Mouse (Mus musculus) bone marrow macrophage, adult 2 months (primary cell): ENCODE measurements around the gene Hilpda. TPM values are rescaled to one million over a fixed set of nuclear protein-coding genes. Genes with fewer than 3 reads are reported as not detected.

Experiments used
- H3K27ac ChIP-seq: 2 replicates; pipeline ENCODE4 v1.5.1; 2012; ENCODE audit warnings: low read depth, low read length; ENCODE audit not compliant: insufficient read depth
- H3K4me1 ChIP-seq: 2 replicates; pipeline ENCODE4 v1.6.1; 2012; ENCODE audit warnings: low read length; ENCODE audit not compliant: control insufficient read depth, insufficient read depth
- H3K4me3 ChIP-seq: 2 replicates; pipeline ENCODE4 v1.5.1; 2012; ENCODE audit warnings: mild to moderate bottlenecking, low read length, moderate library complexity; ENCODE audit not compliant: insufficient read depth
- CTCF ChIP-seq: IDR thresholded peaks from 2 replicates; pipeline ENCODE4 v1.5.1; 2012; ENCODE audit warnings: low read depth, mild to moderate bottlenecking, low read length, moderate library complexity
- POLR2A ChIP-seq: IDR thresholded peaks from 2 replicates; pipeline ENCODE4 v1.6.1; 2012; ENCODE audit warnings: mild to moderate bottlenecking, low read depth, low read length, borderline replicate concordance
- polyA plus RNA-seq: library from polyadenylated mRNA; stranded (reverse); fragments of >200 nt; gene quantifications from 2 replicates; pipeline ENCODE4 v1.2.4, GENCODE M21; 2012; ENCODE audit not compliant: missing spikeins, insufficient read depth, insufficient read length

Hilpda gene
- polyA plus RNA-seq, 1 experiment = 7.2 TPM

DNA sequence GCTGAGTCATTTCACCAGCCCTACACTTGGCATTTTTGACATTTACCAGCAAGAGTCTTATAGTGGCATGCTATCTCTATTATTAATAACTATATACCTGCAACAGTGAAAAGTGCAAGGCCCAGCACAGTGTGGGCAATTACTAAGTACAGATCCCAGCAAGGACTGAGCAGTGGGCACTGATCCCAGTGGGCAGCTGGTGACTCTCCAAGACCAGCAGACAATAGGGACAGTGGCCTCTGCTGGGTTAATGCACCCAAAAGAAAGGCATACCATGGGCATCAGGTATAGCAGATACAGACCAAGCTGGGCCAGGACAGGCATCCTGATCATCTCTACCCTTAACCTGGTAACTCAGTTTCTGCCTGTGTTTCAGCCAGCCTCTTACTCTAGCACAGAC lies 31.0 kb downstream of the Hilpda start:
- Histone ChIP-seq H3K4me3 (no peak overlapping the region), H3K27ac (no peak overlapping the region), H3K4me1 (peaks cover 8% of the 10 kb centered on the region)
- TF ChIP-seq POLR2A = no peak
- TF ChIP-seq CTCF = no peak

DNA sequence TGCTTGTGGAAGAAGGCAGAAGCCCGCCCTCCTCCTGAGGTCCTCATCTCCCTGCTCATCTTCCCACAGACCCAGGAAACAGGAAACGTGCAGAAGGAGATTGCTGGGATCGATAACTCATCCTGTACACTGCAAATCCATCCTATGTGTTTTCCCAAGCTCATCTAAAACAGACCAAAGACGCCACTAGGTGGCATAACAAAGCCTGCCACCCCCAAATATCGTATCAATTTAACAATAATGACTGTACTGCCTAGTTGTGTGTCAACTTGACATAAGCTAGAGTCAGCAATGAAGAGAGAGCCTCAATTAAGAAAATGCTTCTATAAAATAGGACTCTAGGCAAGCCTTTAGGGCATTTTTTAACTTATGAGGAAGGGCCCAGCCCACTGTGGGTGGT lies 31.4 kb downstream of the Hilpda start:
- Histone ChIP-seq H3K27ac (no peak overlapping the region), H3K4me1 (peaks cover 8% of the 10 kb centered on the region), H3K4me3 (no peak overlapping the region)
- no peak for TF ChIP-seq CTCF
- TF ChIP-seq POLR2A = no peak

DNA sequence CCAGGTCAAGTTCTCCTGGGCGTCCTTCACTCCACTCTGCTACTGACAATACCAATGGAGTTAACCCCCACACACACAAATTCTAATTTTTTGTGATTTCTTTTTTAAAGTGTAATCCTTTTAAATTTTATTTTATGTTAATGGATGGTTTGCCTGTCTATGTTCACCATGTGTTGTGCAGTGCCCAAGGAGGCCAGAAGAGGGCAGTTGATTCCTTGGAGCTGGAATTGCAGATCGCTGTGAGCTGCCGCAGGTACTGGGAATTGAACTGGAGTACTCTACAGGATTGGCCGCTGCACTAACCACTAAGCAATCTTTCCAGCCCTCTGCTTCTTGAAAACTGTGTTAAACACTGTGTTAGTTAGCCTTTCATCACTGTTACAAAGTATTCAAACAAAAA lies 33.2 kb downstream of the Hilpda start:
- H3K27ac ChIP-seq = no peak overlapping the region
- H3K4me1 ChIP-seq = peaks cover 8% of the 10 kb centered on the region
- H3K4me3 ChIP-seq = no peak overlapping the region
- TF ChIP-seq CTCF (no peak), POLR2A (no peak)

DNA sequence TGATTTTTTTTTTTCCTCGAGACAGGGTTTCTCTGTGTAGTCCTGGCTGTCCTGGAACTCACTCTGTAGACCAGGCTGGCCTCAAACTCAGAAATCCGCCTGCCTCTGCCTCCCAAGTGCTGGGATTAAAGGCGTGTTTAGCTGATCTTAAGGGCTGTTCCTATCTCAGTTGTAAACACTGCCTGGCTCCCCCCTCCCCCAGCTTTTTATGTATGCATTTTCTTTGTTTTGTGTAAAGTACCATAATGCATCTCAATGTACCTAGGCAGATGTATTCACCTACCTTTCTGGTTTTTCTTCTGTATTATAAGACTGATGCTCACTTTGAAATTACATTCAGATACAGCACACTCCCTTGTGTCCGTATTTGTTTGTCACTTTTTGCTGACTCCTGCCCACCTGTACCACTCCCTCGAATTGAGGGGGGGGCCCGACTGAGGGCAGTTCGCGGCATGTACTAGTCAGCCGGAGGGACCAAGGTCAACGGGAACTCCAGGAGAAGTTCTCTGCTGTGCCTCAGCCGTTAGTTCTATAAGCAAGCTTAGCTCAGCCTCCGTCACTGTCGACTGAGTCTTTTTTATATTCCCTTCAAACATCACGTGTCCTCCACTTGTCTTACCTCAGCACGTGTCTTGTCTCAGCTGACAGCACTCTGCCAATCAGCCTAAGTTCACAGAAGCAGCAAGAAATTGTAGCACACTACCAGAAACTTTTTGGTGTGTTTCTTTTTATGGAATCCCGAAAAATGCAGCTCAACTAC lies 36.7 kb downstream of the Hilpda start:
- H3K4me1 ChIP-seq = peaks cover 5% of the 10 kb centered on the region; the same call in 1 of the 2 replicates
- TF ChIP-seq POLR2A (no peak), CTCF (no peak)
- no peak overlapping the region for H3K4me3 ChIP-seq
- H3K27ac ChIP-seq = no peak overlapping the region

DNA sequence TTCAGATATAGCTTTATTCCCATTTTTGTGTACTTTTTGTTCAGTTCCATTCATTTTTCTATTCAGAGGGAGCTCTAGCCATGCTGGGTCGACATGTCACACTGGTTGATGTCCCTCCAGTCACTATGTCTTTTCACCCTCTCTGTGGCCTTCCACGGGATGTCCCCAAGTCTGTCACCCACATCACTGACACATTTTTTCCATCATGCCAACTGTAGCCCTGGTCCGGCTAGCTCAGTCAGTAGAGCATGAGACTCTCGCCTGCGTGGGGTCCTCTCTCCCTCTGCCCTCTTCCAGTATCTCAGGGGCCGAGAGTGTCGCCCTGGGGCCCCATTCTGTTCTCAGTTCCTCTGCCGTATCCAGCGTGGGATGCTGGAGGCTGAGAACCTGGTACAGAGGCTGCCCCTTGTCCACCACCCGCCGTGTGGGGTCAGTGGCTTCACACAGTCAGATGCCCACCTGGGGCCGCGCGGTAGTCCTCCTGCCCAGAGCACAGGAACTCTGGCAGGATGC lies 41.5 kb downstream of the Hilpda start:
- Histone ChIP-seq H3K4me1 (peaks cover 16% of the 10 kb centered on the region), H3K4me3 (no peak overlapping the region), H3K27ac (no peak overlapping the region)
- no peak for TF ChIP-seq CTCF
- TF ChIP-seq POLR2A = no peak

DNA sequence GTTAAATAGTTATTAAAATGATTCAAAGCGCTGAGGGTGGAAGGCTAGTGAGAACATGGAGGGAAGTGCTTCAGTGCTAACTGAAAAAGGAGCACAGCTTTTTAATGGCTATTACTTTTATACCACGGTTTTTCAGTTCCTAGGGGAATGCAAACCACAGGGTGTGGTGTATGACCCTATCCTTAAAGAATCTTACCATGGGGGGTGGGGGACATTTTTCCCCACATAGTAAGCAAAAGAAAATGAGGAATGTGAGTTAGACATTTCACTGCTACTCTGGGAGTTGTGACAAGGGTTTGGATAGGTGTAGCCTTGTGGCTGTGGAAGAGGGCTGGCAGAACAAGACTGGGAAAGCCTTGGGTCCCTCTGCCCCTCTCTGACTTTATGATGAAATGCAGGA lies 45.0 kb downstream of the Hilpda start:
- Histone ChIP-seq H3K27ac (no peak overlapping the region), H3K4me1 (peaks cover 21% of the 10 kb centered on the region), H3K4me3 (no peak overlapping the region)
- no peak for TF ChIP-seq POLR2A
- no peak for TF ChIP-seq CTCF

DNA sequence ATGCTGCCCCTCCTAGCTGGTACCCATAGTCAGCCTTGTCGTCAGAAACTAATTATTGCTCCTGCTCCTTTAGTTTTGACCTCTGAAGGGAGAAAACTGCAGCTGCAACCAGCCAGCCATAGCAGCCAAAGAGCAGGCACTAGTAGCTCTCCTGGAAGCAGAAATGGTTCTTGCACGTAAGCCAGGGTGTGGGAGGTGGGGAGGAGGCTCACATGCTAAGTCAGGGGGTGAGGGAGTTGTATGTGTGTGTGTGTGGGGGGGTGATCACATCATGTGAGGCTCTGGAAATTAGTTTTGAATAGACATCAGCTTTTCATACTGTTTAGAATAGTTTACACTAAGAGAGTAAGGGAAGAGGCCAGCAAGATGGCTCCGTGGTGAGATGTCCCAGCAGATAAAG lies 45.7 kb downstream of the Hilpda start:
- no peak for TF ChIP-seq CTCF
- TF ChIP-seq POLR2A = no peak
- H3K4me3 ChIP-seq = no peak overlapping the region
- H3K27ac ChIP-seq = no peak overlapping the region
- H3K4me1 ChIP-seq = peaks cover 26% of the 10 kb centered on the region

DNA sequence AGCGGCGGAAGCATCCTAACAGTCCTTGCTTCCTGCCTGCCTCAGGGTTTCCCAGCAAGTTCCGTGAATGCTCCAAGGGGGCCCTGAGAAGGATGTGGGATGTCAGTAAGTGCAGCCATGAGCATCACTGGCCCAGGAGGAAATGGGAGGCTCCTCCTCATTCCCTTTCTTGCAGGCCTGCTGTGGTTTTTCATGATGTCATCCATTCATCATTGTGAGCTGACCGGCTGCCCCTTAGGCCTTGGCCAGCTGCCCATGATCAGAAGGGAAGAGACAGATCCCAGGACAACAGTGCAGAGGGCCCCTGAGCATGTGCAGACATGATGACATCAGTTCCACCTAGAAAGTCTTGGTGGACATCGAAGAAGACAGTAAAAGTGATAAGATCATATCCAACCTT lies 46.6 kb downstream of the Hilpda start, which contains the start of gene Fam71f1:
TSS of gene Fam71f1 (plus strand) at position 262 of the 400 bp plus-strand sequence.
- no peak within 1 kb of the TSS for H3K4me3 ChIP-seq
- H3K4me1 ChIP-seq = peaks cover 30% of the 10 kb centered on the region
- no peak within 1 kb of the TSS for H3K27ac ChIP-seq
- TF ChIP-seq POLR2A (no peak), CTCF (no peak)

DNA sequence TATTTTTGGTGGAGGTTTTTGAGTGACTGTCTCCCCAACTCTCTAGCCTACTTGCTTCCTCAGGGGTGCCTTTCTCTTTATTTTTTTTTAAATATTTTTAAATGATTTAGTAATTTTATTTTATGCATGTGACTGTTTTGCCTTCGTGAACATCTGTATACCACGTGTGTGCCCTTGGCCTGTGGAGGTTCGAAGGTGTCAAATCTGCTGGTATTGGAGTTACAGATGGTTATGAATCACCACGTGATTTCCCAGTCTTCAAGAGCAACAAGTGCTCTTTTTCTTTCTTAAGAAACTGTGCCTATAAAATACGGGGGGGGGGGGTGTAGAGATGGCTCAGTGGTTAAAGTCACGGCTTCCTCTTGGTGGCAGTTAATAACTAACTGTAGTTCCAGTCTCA lies 49.3 kb downstream of the Hilpda start:
- Histone ChIP-seq H3K27ac (no peak overlapping the region), H3K4me1 (peaks cover 19% of the 10 kb centered on the region), H3K4me3 (no peak overlapping the region)
- TF ChIP-seq POLR2A (no peak), CTCF (no peak)

DNA sequence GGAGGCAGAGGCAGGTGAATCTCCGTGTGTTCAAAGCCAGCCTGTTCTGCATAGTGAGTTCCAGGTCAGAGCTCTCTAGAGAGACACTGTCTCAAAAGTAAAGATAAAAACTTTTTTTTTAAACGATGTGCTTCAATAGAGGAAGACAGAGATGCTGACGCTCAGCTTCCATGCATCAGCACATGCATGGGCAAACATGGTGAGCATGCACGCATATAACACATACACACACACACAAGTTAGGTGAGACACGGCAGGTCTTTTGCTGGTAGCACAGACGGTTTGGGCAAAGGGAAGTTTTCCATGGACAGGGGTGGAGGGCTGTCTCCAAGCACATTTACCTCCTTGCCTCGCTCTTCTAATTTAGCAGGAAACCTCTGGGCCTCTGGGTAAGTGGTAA lies 49.9 kb downstream of the Hilpda start:
- no peak for TF ChIP-seq CTCF
- no peak for TF ChIP-seq POLR2A
- H3K27ac ChIP-seq = no peak overlapping the region
- H3K4me3 ChIP-seq = no peak overlapping the region
- H3K4me1 ChIP-seq = peaks cover 19% of the 10 kb centered on the region

DNA sequence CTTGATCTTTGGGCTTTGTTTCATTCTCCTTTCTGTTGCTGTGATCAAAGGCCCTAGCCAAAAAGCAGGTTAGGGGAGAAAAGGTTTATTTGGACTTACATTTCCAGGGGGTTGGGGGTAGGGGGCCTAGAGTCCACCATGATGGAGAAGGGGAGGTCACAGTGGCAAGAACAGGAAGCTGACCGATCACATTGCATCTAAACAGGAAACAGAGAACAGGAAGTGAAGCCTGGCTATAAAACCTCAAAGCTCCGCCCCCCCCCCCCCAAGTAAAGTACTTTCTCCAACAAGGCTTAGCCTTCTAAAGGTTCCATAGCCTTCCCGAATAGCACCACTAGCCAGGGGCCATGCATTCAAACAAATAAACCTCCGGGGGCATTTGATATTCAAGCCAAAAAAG lies 50.4 kb downstream of the Hilpda start:
- Histone ChIP-seq H3K4me3 (no peak overlapping the region), H3K27ac (no peak overlapping the region)
- TF ChIP-seq POLR2A (no peak), CTCF (no peak)

More for the DNA sequence above, 50.4 kb downstream of the Hilpda start:
- peaks cover 19% of the 10 kb centered on the region for H3K4me1 ChIP-seq

Other genes starting within 250 kb of the Hilpda start
- gene Lep, start 212.3 kb upstream of the Hilpda start, polyA plus RNA-seq = not detected in 2 replicates
- gene Rbm28, start 107.5 kb upstream of the Hilpda start, polyA plus RNA-seq = 42.5 and 43.8 TPM in 2 replicates
- gene Prrt4, start 92.9 kb upstream of the Hilpda start, polyA plus RNA-seq = not detected in 2 replicates
- gene Impdh1, start 56.1 kb upstream of the Hilpda start, polyA plus RNA-seq = 32.8 and 35.0 TPM in 2 replicates
- gene Fam71f2, start 7.1 kb downstream of the Hilpda start, polyA plus RNA-seq = not detected in 2 replicates
- gene Fam71f1, start 46.7 kb downstream of the Hilpda start, polyA plus RNA-seq = not detected in 2 replicates
- gene Calu, start 75.6 kb downstream of the Hilpda start, polyA plus RNA-seq = 72.9 and 76.3 TPM in 2 replicates
- gene Opn1sw, start 116.0 kb downstream of the Hilpda start, polyA plus RNA-seq = not detected in 2 replicates
- gene Ccdc136, start 123.8 kb downstream of the Hilpda start, polyA plus RNA-seq = not detected in 2 replicates
- gene Flnc, start 160.8 kb downstream of the Hilpda start, polyA plus RNA-seq = 0.17 and 0.20 TPM in 2 replicates
- gene Atp6v1f, start 195.2 kb downstream of the Hilpda start, polyA plus RNA-seq = 347 and 378 TPM in 2 replicates
- gene Atp6v1fnb, start 198.9 kb downstream of the Hilpda start, polyA plus RNA-seq = not detected in 2 replicates
- gene Kcp, start 235.5 kb downstream of the Hilpda start, polyA plus RNA-seq = 0.28 and 0.40 TPM in 2 replicates